In genomic region chr5:35879199-35879598, GRCm38 (mm10) we compare ENCODE assay signal across 15 mouse cellular contexts. TPM values are rescaled to one million over a fixed set of nuclear protein-coding genes. Genes with fewer than 3 reads are reported as not detected.
DNase-seq lines count a peak whose midpoint lies in the region; ATAC-seq and TF ChIP-seq lines count a peak whose summit lies in the region.
"Had no signal": no experiment of that assay in that cellular context is flagged by ENCODE, and none has a peak within 500 bp of the region (broad histone marks: within the 10 kb centered on the region; RNA-seq: fewer than 3 reads in every experiment).

No protein-coding gene starts in this region.

- no peaks in the 10 kb centered on the region for H3K27me3 ChIP-seq in forebrain, embryonic 14.5 days (replicated peaks; ENCODE audit: control insufficient read depth, insufficient read depth, low read length)
- H3K27me3 ChIP-seq in forebrain, embryonic 12.5 days = 0 out of 2 replicates have a peak, but pooled peaks cover 4% of the 10 kb centered on the region
- H3K27me3 ChIP-seq in lung, postnatal 0 days (replicated peaks; ENCODE audit: insufficient read depth, low read length) = no peaks in the 10 kb centered on the region
- H3K27me3 ChIP-seq: hindbrain, embryonic 13.5 days; midbrain, embryonic 13.5 days had no signal

- TF ChIP-seq CTCF in lung, postnatal 0 days (IDR thresholded peaks at IDR 0.05) = no peak

- no peaks in the 10 kb centered on the region for H3K36me3 ChIP-seq in forebrain, embryonic 14.5 days (ENCODE audit: control insufficient read depth, insufficient read depth, low read length)
- no peaks in the 10 kb centered on the region for H3K36me3 ChIP-seq in forebrain, embryonic 12.5 days (replicated peaks)
- H3K36me3 ChIP-seq in lung, postnatal 0 days (ENCODE audit: insufficient read depth, low read length) = no peaks in the 10 kb centered on the region
- H3K36me3 ChIP-seq: G1E; hindbrain, embryonic 13.5 days; midbrain, embryonic 13.5 days; stomach, embryonic 15.5 days had no signal

- ATAC-seq in forebrain, embryonic 14.5 days = peak; percentile 92
- no peak for ATAC-seq in forebrain, embryonic 12.5 days (ENCODE audit: low FRiP score)
- no peak for ATAC-seq in lung, postnatal 0 days
- ATAC-seq: midbrain, embryonic 13.5 days had no signal

- DNase-seq in forebrain, embryonic 14.5 days (ENCODE audit: low spot score) = peak; percentile 87
- peak; percentile 88 for DNase-seq in brain, adult 2 months (ENCODE audit: low read depth, low spot score)
- DNase-seq in layer of hippocampus, adult 18-20 months (ENCODE audit: low spot score in 2 of 2) = peak; percentile 78 to 92
- peak; percentile 84 for DNase-seq in right cerebral cortex, adult 18-20 months
- DNase-seq in lung, postnatal 0 days (ENCODE audit: low spot score) = no peak
- no peak for DNase-seq in lung, postnatal 10 days
- no peak for DNase-seq in heart, postnatal 36 days
- DNase-seq: cerebellum, adult 11 months; heart, adult 2 months; kidney, postnatal 10 days had no signal

- TF ChIP-seq EP300 in lung, postnatal 0 days (IDR thresholded peaks at IDR 0.05) = no peak

- H3K4me2 ChIP-seq in forebrain, embryonic 14.5 days (ENCODE audit: low read length) = no peak overlapping the region
- H3K4me2 ChIP-seq in forebrain, embryonic 12.5 days = no peak overlapping the region
- H3K4me2 ChIP-seq in lung, postnatal 0 days (replicated peaks; ENCODE audit: low read depth, low read length) = no peak overlapping the region
- H3K4me2 ChIP-seq: hindbrain, embryonic 13.5 days; midbrain, embryonic 13.5 days; stomach, embryonic 15.5 days had no signal

- no peak overlapping the region for H3K4me3 ChIP-seq in forebrain, embryonic 14.5 days (ENCODE audit: low read depth, low read length)
- H3K4me3 ChIP-seq in forebrain, embryonic 12.5 days (replicated peaks) = no peak overlapping the region
- H3K4me3 ChIP-seq in lung, postnatal 0 days (ENCODE audit: low read depth, low read length) = no peak overlapping the region
- H3K4me3 ChIP-seq: heart, adult 2 months; hindbrain, embryonic 13.5 days; midbrain, embryonic 13.5 days; stomach, embryonic 15.5 days had no signal

- H3K4me1 ChIP-seq in forebrain, embryonic 14.5 days (ENCODE audit: control insufficient read depth, insufficient read depth, low read length) = peaks cover 7% of the 10 kb centered on the region
- H3K4me1 ChIP-seq in forebrain, embryonic 12.5 days = no peaks in the 10 kb centered on the region
- no peaks in the 10 kb centered on the region for H3K4me1 ChIP-seq in lung, postnatal 0 days (ENCODE audit: insufficient read depth, low read depth, low read length)
- H3K4me1 ChIP-seq: stomach, embryonic 15.5 days had no signal

- intact Hi-C loops in heart, postnatal 36 days (cut with DNase I) = no loop called here

- H3K27ac ChIP-seq in forebrain, embryonic 14.5 days (ENCODE audit: low read depth, low read length) = no peak overlapping the region
- H3K27ac ChIP-seq in forebrain, embryonic 12.5 days = no peak overlapping the region
- H3K27ac ChIP-seq in lung, postnatal 0 days (ENCODE audit: low read length) = no peak overlapping the region
- H3K27ac ChIP-seq: heart, adult 2 months; hindbrain, embryonic 13.5 days; midbrain, embryonic 13.5 days; stomach, embryonic 15.5 days had no signal

- WGBS in forebrain, embryonic 14.5 days = 73% methylated on average over 8 of the region's 8 CpGs
- WGBS in forebrain, embryonic 12.5 days = 88% methylated on average over 8 of the region's 8 CpGs
- WGBS in lung, postnatal 0 days = 92% methylated on average over 8 of the region's 8 CpGs

- no peak overlapping the region for H3K9ac ChIP-seq in forebrain, embryonic 14.5 days (ENCODE audit: low read length)
- no peak overlapping the region for H3K9ac ChIP-seq in forebrain, embryonic 12.5 days
- no peak overlapping the region for H3K9ac ChIP-seq in lung, postnatal 0 days (replicated peaks; ENCODE audit: low read depth)
- H3K9ac ChIP-seq: hindbrain, embryonic 13.5 days; midbrain, embryonic 13.5 days; stomach, embryonic 15.5 days had no signal

- H3K9me3 ChIP-seq in forebrain, embryonic 14.5 days (replicated peaks; ENCODE audit: control insufficient read depth, low read length) = no peaks in the 10 kb centered on the region
- H3K9me3 ChIP-seq in forebrain, embryonic 12.5 days = no peaks in the 10 kb centered on the region
- H3K9me3 ChIP-seq in lung, postnatal 0 days (ENCODE audit: low read length) = no peaks in the 10 kb centered on the region
- H3K9me3 ChIP-seq: G1E; hindbrain, embryonic 13.5 days; midbrain, embryonic 13.5 days; stomach, embryonic 15.5 days had no signal

RNA-seq across cellular contexts. Expression of gene Afap1, which starts 13.9 kb away (rescaled TPM):
- 36.9 and 45.8 TPM in 2 replicates for polyA plus RNA-seq in forebrain, embryonic 14.5 days (2014; fragmentation: Nextera tagmentation; extraction: Ambion mirVana)
- 40.7 and 48.3 TPM in 2 replicates for polyA plus RNA-seq in forebrain, embryonic 12.5 days (2016; fragmentation: Nextera tagmentation; extraction: Ambion mirVana)
- 10 to 100 TPM; 23.1 to 29.1 TPM for total RNA-seq in layer of hippocampus, adult 18-20 months (2021)
- polyA plus RNA-seq in lung, postnatal 0 days (2015; fragmentation: Nextera tagmentation; extraction: Ambion mirVana) = 12.9 and 14.7 TPM in 2 replicates
- 10 to 100 TPM; 20.8 to 20.9 TPM for total RNA-seq in heart, postnatal 36 days (2021)
- polyA plus RNA-seq: G1E had no signal

Comparison
In these comparisons a context has a peak if more than half of its experiments do, and no peak if none do; other contexts are left out.
1. DNase-seq: peak in forebrain, embryonic 14.5 days (single experiment), brain, adult 2 months (single experiment), layer of hippocampus, adult 18-20 months (2 of 2) and right cerebral cortex, adult 18-20 months (single experiment); none in lung, postnatal 0 days (single experiment), lung, postnatal 10 days (single experiment) and heart, postnatal 36 days (0 of 2).